26 mouse cellular contexts compared by ENCODE assay signal in genomic region chr16:56378356-56378755, GRCm38 (mm10).
"Had no signal": no experiment of that assay in that cellular context is flagged by ENCODE, and none has a peak within 500 bp of the region (broad histone marks: within the 10 kb centered on the region; RNA-seq: fewer than 3 reads in every experiment).

No protein-coding gene starts in this region.

- H3K27ac ChIP-seq: heart, adult 2 months; heart, embryonic 13.5 days; heart, embryonic 15.5 days; hindbrain, embryonic 13.5 days; hindbrain, embryonic 15.5 days; hindbrain, postnatal 0 days; kidney, embryonic 15.5 days; kidney, postnatal 0 days; limb, embryonic 13.5 days; limb, embryonic 15.5 days; liver, embryonic 12.5 days; liver, embryonic 14.5 days had no signal

- H3K9me3 ChIP-seq: heart, embryonic 13.5 days; heart, embryonic 15.5 days; hindbrain, embryonic 13.5 days; hindbrain, embryonic 15.5 days; kidney, embryonic 15.5 days; limb, embryonic 13.5 days; limb, embryonic 15.5 days; liver, embryonic 12.5 days had no signal

- H3K36me3 ChIP-seq: heart, embryonic 13.5 days; heart, embryonic 15.5 days; hindbrain, embryonic 13.5 days; hindbrain, embryonic 15.5 days; kidney, embryonic 15.5 days; limb, embryonic 13.5 days; limb, embryonic 15.5 days; liver, embryonic 12.5 days had no signal

- H3K4me2 ChIP-seq: heart, embryonic 11.5 days; heart, embryonic 13.5 days; heart, embryonic 15.5 days; hindbrain, embryonic 13.5 days; hindbrain, embryonic 15.5 days; kidney, embryonic 15.5 days; limb, embryonic 13.5 days; limb, embryonic 15.5 days; liver, embryonic 12.5 days had no signal

- DNase-seq: gastrocnemius, adult 2 months; gastrocnemius, postnatal 10 days; gastrocnemius, postnatal 25 days; heart, adult 2 months; heart, postnatal 14 days; heart, postnatal 36 days; kidney, adult 11 months; kidney, adult 2 months; kidney, adult 9 months; kidney, postnatal 14 days; kidney, postnatal 36 days; layer of hippocampus, adult 9-11 months; layer of hippocampus, postnatal 36 days had no signal

- ATAC-seq: hindbrain, postnatal 0 days; intestine, embryonic 16.5 days; liver, embryonic 12.5 days had no signal

- H3K4me1 ChIP-seq: heart, embryonic 15.5 days; hindbrain, embryonic 13.5 days; hindbrain, embryonic 15.5 days; kidney, embryonic 15.5 days; limb, embryonic 13.5 days; limb, embryonic 15.5 days; liver, embryonic 12.5 days had no signal

- H3K27me3 ChIP-seq: heart, embryonic 13.5 days; heart, embryonic 15.5 days; hindbrain, embryonic 13.5 days; hindbrain, embryonic 15.5 days; kidney, embryonic 15.5 days; limb, embryonic 13.5 days; limb, embryonic 15.5 days; liver, embryonic 12.5 days had no signal

- H3K9ac ChIP-seq: heart, embryonic 13.5 days; heart, embryonic 15.5 days; hindbrain, embryonic 13.5 days; hindbrain, embryonic 15.5 days; kidney, embryonic 15.5 days; limb, embryonic 13.5 days; limb, embryonic 15.5 days; liver, embryonic 12.5 days; liver, embryonic 14.5 days had no signal

- H3K4me3 ChIP-seq: gastrocnemius, adult 2 months; heart, adult 2 months; heart, embryonic 13.5 days; heart, embryonic 15.5 days; hindbrain, embryonic 13.5 days; hindbrain, embryonic 15.5 days; kidney, embryonic 15.5 days; limb, embryonic 13.5 days; limb, embryonic 15.5 days; liver, embryonic 12.5 days had no signal
